Mouse (Mus musculus) left cerebral cortex, postnatal 36 days (tissue): ENCODE data around the gene Gm3182. TPM values are rescaled to one million over a fixed set of nuclear protein-coding genes. Genes with fewer than 3 reads are reported as not detected.
"Not testable (repeated sequence)": the region's sequence is repeated elsewhere in the genome, so short reads cannot be mapped to it uniquely, and the experiment has no call there.

Experiments used
- DNase-seq, 2 experiments: peaks; one replicate each; pipeline ENCODE4 v3.0.0; 2021 to 2022; ENCODE audit warnings: low spot score in 2 of 2, mixed read lengths in 1 of 2
- intact Hi-C: fragments of 180-260 bp; cut with DNase I; formaldehyde crosslinking; loops from one replicate; pipeline ENCODE4 v1.15.1; 2025
- total RNA-seq, 2 experiments: library from RNA; stranded (reverse); gene quantifications; 2 replicates each; pipeline ENCODE4 v1.2.3; 2021

Gm3182 gene
- total RNA-seq, result not detected

- intact Hi-C loops, result not testable (repeated sequence)
Observed at GRCm38 (mm10) chr14:4481445-4481844, at the start of gene Gm3182. Gene Gm3182, plus strand, starts transcription at chr14:4481745.

DNA sequence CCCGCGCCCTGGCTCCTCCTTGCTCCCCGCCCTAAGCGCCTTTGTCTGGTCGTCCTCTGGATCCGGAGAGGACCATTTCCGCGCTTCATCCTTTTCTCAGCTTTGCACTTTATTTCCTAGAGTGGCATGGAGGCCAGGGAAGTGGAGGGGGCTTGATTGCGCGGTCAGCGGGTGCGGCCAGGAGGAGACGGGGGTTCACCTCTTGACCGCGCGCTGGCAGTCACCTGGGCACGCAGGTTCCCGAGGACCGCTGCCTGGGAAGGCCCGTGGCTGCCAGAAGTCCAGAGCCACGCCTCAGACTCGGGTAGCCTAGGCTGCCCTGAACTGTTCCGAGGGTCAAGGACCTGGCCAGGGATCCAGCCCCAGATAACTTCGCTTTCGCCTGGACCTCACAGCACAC, 17.9 kb downstream of the Gm3182 start:
- intact Hi-C loops, DNase-seq: not testable (repeated sequence)

More at GRCm38 (mm10) chr14:4481445-4481844, at the start of gene Gm3182:
- not testable (repeated sequence) for DNase-seq

Other genes with a start within 250 kb of the Gm3182 start
- not detected for gene Gm3138, start 232.1 kb upstream of the Gm3182 start, total RNA-seq
- not detected for gene Gm3149, start 164.5 kb upstream of the Gm3182 start, total RNA-seq
- gene 2610042L04Rik, start 147.0 kb upstream of the Gm3182 start, total RNA-seq, result under 1 TPM; 0.54 to 0.75 TPM
- gene Gm3159, start 84.2 kb upstream of the Gm3182 start, total RNA-seq, result not detected
- not detected for gene Gm3164, start 66.3 kb upstream of the Gm3182 start, total RNA-seq
- gene Gm3173, start 50.8 kb upstream of the Gm3182 start, total RNA-seq, result not detected
- gene Gm3047, start 73.7 kb downstream of the Gm3182 start, total RNA-seq, result not detected
- gene Gm8159, start 150.6 kb downstream of the Gm3182 start, total RNA-seq, result under 1 TPM; 0.30 to 0.75 TPM
- under 1 TPM in 1 of 2 experiments, not detected in 1; 0.57 TPM for gene Gm3239, start 182.4 kb downstream of the Gm3182 start, total RNA-seq
- gene Gm7876, start 227.5 kb downstream of the Gm3182 start, total RNA-seq, result not detected
- gene Gm3252, start 245.0 kb downstream of the Gm3182 start, total RNA-seq, result under 1 TPM in 1 of 2 experiments, not detected in 1; 0.25 TPM